Mouse (Mus musculus) right cerebral cortex, postnatal 14 days (tissue): ENCODE measurements around the gene Stoml1.
A peak's percentile ranks its signal among the peaks of the same experiment; 100 is the strongest.

Source experiments
- DNase-seq: peaks from one replicate; pipeline ENCODE4 v3.0.0; 2022

Gene Stoml1

GRCm38 (mm10) chr9:58272855-58273254 is 19.9 kb downstream of the Stoml1 start:
- DNase-seq = no peak

- no peak for DNase-seq
Measured at GRCm38 (mm10) chr9:58274101-58274604, 21.2 kb downstream of the Stoml1 start.

- no peak for DNase-seq
Measured at GRCm38 (mm10) chr9:58274626-58275025, 21.7 kb downstream of the Stoml1 start.

- DNase-seq = no peak
Measured at GRCm38 (mm10) chr9:58275115-58275774, 22.3 kb downstream of the Stoml1 start.

GRCm38 (mm10) chr9:58275797-58276196 is 22.8 kb downstream of the Stoml1 start:
- DNase-seq = no peak

GRCm38 (mm10) chr9:58276346-58276745 is 23.4 kb downstream of the Stoml1 start:
- DNase-seq = no peak

- DNase-seq = no peak
Measured at GRCm38 (mm10) chr9:58278313-58278712, 25.3 kb downstream of the Stoml1 start.

- no peak for DNase-seq
Measured at GRCm38 (mm10) chr9:58278821-58279723, 26.1 kb downstream of the Stoml1 start.

GRCm38 (mm10) chr9:58279780-58280179 is 26.8 kb downstream of the Stoml1 start:
- DNase-seq = no peak

- peak; percentile 29 for DNase-seq
Measured at GRCm38 (mm10) chr9:58280259-58281109, 27.5 kb downstream of the Stoml1 start.

- DNase-seq = no peak
Measured at GRCm38 (mm10) chr9:58281597-58281996, 28.6 kb downstream of the Stoml1 start.

- no peak for DNase-seq
Measured at GRCm38 (mm10) chr9:58283431-58283830, 30.5 kb downstream of the Stoml1 start.

- no peak for DNase-seq
Measured at GRCm38 (mm10) chr9:58289090-58289489, 36.1 kb downstream of the Stoml1 start.

- no peak for DNase-seq
Measured at GRCm38 (mm10) chr9:58289901-58290300, 36.9 kb downstream of the Stoml1 start.

GRCm38 (mm10) chr9:58294527-58294926 is 41.6 kb downstream of the Stoml1 start:
- DNase-seq = no peak

- no peak for DNase-seq
Measured at GRCm38 (mm10) chr9:58295345-58295744, 42.4 kb downstream of the Stoml1 start.

- no peak for DNase-seq
Measured at GRCm38 (mm10) chr9:58295766-58296361, 42.9 kb downstream of the Stoml1 start.

- DNase-seq = no peak
Measured at GRCm38 (mm10) chr9:58297065-58297464, 44.1 kb downstream of the Stoml1 start.

GRCm38 (mm10) chr9:58297961-58298477 is 45.1 kb downstream of the Stoml1 start:
- no peak for DNase-seq

GRCm38 (mm10) chr9:58299356-58299799 is 46.4 kb downstream of the Stoml1 start:
- DNase-seq = no peak

- no peak for DNase-seq
Measured at GRCm38 (mm10) chr9:58303115-58303514, 50.2 kb downstream of the Stoml1 start.

GRCm38 (mm10) chr9:58303599-58304271 is 50.8 kb downstream of the Stoml1 start:
- no peak for DNase-seq
